Mouse (Mus musculus) urinary bladder, postnatal 14 days (tissue): Measurements from ENCODE around the gene Eif2b3.

Experiments
- DNase-seq: peaks from one replicate; pipeline ENCODE4 v3.0.0; 2021; ENCODE audit warnings: low spot score

Gene Eif2b3

DNA sequence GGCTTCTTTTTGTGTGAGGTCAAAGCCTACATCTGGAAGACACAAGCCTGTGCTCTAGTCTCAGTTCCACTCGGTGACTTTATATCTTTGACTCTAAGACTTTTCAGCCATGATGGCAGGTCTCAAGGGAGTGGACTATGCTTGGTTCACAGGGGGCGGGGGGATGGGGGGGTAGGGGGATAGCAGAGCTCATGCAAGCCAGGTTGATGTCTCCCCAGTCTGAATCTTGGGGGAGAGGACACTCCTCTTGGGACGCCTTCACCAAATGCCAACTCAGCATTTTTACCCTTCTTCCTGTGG is 105.0 kb downstream of the Eif2b3 start:
- DNase-seq, result no peak

DNA sequence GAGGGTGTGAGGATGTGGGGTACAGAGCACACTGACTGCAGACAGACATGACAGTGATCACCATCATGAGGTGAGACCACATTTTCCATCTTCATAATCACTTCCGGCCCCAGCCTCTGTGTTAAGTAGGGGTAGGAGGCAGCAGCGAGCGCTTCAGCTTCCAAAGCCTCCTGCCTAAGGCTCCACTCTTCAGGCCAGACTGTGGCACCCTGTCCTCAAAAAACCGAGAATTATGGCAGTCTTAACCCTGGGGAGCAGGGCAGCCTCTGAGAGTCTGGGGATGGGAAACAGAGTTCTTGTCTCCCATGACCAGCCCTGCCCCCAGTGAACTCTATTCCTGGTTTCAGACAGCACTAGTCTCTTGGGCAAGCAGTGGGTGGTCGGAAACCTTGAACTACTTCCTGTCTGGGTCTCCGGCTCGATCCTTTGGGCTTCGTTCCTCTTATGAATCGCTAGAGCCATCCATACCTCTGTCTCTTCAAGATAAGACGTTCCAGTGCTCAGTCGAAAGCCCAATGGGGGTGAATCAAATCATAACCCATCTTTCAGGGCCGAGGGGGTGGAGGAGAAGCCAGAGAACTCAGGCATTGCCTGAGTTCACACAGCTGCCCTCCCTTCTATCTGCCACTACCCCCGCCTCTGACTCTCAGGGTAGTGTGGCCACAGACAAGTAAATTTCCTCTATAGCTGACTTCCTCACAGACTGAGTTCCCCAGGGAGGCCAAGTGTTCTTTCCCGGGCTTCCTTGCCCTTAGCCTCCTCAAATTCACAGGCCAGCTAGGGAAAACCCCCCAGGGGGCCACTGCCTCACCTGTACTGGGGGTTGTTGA is 105.5 kb downstream of the Eif2b3 start:
- DNase-seq, result no peak

DNA sequence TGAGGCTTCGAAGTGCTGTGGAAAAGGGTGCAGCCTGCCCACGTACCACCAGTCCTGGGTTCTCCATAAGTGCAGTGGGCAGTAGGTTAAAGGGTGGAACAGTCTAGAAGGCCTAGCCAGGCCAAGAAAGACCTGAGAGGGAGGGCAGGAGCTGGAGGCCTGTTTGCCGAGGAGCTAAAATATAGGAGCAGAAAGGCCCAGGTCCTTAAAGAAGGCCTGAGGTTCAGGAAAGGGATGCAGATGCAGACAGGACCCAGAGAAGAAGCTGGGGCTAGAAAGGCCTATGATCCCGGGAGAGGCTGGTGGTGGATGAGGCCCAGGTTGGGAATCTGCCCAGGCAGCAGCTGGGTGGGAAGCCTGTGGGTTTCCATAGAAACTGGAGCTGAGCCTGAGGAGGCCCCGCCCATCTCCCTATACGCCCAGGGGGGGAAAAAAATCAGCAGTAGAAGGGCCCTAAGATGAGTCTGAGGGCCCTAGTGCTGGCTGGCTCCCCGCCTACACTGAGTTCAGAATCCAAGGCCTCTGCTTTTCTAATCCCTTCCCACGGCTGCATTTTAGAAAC is 106.2 kb downstream of the Eif2b3 start, which contains the start of gene Btbd19:
Btbd19 (minus strand) TSS at position 378 of the 562 bp plus-strand sequence.
- peak; percentile 80 for DNase-seq

DNA sequence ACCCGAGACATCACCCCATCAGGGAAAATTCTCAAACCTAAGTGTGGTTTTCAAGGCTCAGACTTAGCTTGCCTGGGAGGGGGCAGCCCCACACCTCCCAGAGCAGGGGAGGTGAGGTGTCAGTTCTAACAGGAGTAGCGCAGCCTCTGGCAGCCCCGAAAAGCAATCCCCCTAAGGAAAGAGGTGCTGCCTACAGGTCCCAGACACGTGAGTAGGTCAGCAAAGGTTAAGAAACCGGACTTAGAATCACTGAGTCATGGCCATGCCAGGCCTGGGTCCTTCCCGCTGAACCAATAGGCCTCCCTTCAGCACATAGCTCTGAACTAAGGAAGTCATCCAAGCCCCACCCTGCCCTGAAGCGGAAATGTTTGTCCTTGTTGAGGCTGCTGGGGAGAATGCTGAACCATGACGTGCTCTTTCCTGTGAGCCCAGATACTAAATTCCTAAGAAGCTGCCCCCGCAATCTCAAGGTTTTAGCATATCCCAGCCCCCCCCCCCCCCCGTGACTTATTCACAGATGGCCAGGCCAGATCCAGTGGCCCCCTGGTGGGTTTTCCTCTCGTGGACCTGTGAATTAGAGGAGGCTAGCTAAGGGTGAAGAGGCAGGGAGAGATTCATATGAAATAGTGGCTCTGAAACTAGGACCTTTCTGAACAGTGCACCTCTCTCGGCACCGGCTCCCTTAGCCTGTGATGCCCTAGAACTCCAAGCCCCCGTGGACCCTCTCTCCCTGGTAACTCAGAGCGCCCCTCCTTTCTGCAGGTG is 106.9 kb downstream of the Eif2b3 start:
- peak; percentile 84 for DNase-seq

DNA sequence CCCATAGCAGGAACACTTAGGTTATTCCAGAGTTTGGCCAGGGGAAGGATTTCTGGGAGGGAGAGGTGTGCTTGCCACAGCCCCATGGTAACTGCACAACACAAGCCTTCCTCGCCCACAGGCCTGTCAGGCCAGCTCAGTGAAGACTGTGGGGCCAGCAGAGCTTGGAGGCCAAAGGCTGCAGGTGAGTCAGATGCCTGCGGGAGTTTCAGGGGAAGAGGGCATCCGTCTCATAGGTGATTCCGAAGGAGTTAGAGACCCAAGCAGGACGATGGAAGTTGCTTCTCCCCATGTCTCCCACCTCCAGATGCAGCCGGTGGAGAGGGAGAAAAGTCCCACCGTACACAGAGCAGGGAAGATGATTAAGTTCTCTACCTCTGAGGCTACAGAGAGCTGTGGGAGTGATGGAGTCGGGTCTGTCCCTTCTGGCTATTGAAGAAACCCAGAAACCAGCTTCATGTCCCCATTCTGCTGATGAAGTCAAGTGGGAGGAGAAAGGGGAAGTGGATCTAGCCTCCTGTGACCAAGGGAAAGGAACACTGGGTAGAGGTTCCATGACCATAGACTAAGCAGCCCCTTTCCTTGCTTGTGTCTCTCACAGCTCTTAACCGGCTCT is 107.6 kb downstream of the Eif2b3 start, which contains the start of gene Tctex1d4:
Tctex1d4 (plus strand) TSS at position 120 of the 616 bp plus-strand sequence.
- DNase-seq, result peak; percentile 54

DNA sequence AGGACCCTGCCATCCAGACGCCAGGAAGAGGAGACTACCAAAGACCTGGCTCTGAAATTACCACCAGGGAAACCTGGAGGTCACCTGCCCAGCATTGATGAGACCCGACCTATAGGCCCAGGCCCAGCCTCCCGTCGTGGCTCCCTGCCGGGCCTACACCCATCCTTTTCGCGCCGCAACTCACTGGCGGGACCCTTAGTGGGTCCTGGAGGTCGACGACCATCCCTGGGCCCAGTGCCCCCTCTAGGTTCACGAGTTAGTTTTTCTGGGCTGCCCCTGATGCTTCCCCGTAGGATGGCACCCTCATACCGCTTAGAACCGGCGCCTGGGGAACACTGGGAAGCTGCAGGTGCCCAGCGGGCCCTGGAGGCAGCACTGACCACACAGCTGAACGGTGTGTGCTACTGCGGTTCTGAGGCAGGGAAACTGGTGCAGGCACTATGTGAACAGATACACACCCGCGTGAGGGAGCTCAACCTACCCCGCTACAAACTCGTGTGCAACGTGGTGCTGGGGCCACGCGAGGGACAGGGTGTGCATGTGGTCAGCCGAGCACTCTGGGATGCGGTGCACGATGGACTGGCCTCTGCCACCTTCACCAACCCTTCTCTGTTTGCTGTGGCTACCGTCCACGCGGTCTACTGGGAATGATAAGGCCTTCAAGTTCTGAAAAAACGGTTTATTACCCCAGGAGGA is 108.9 kb downstream of the Eif2b3 start:
- no peak for DNase-seq

DNA sequence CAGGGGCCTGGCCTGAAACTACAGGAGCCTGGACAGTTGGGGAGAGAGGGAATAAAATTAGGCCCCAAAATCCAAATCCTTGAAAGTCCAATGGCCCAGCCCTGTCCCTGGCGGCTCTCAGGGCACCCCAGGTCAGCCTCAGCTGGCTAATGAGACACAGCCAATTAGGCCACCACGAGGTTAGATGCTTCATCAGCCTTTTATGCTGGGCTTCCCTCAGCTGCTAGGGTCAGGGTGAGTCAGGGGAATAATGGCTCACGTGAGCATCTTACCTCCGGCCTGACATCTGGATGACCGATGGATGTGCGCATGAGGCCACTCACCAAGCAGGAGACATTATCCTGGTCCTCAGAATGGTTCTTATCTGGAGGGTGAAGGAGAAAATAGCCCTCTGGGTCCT is 111.6 kb downstream of the Eif2b3 start:
- no peak for DNase-seq

DNA sequence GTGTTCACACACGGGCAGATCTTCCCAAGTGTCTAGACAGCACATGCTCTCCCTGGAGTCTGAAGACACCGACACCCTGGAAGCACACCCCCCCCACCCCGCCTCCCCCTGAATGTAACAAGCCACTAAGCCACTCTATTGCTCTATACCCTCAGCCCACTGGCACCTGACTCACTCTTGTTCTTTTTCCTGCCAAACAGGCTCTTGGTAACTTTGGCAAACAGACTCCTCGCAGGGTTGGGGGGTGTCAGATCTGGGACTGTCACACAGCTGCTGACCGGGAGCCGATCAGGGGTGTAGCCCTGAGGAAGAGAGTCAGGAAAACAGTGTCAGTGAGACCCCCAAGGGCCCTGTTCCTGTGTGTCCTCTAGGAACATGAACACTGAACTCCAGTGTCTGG is 112.0 kb downstream of the Eif2b3 start:
- DNase-seq, result no peak

DNA sequence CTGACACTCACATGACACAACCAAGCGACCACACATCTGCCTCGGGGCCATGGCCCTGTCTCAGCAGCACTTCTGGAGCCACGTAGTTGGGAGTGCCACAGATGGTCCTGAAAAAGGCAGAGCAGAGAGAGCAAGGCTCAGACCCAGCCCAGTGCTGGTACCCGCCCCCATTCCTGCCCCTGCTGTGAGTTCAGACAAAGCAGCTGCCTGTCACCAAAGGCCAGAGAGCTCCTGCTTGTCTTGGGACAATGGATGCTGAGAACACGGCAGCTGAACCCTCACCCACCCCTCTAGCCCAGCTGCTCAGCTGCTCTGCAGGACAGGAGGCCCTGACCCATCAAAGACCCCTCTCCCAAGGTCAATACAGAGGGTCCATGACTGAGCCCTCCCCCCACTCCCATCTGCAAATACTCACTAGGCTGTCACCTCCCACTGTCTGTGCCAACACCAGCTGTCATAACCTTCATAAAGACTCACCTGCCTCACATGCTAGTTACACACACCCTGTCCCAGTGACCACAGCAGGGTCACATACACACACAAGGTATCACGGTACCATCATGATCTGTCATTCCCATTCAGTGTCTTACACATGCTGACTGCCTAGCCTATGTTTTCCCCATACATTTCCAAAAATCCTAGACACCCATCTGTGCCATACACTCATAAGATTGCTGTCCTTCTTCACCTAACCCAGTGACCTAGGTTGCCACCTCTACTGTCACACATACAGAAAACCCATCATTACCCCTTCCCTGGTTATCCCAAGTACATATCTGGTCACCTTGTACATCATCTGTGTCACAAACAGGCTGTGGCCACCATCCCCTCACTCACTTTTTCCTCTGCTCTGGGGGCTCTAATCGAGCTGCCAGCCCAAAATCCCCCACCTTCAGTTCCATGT is 112.9 kb downstream of the Eif2b3 start:
- no peak for DNase-seq

DNA sequence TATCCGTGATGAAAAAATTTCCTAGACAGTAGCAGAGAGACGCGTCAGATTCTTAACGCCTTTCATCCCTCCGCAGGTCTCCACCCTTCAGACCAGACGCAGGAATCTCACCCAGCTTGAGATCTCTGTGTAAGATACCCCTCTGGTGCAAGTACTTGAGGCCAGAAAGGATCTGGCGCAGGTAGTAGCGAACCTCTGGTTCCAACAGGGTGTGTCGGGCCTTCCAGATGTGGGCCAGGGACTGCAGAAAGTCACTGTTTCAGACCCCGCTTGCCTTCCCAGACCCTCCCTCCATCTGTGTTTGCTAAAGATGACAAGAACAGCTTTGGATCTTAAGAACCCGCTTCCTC is 113.6 kb downstream of the Eif2b3 start:
- DNase-seq, result no peak

DNA sequence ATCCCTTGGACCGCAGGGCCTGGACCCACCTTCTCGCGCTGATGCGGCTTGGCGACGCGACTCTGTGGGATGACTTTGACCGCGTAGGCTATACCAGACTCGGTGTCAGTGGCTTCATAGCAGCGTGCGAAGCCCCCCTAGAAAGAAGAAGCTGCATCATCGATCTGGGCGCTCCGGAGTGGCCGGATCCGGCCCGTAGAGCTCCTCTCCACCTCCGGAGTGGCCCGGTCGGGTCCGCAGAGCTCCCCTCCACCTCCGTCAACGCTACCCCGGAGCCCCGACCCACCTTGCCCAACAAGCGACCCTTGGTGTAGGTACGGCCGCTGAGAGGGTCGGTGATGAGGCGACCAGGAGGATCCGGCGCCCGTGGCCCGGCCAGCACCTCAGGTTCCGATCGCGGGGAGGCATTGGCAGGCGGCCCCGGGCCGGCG is 114.2 kb downstream of the Eif2b3 start:
- DNase-seq, result no peak

DNA sequence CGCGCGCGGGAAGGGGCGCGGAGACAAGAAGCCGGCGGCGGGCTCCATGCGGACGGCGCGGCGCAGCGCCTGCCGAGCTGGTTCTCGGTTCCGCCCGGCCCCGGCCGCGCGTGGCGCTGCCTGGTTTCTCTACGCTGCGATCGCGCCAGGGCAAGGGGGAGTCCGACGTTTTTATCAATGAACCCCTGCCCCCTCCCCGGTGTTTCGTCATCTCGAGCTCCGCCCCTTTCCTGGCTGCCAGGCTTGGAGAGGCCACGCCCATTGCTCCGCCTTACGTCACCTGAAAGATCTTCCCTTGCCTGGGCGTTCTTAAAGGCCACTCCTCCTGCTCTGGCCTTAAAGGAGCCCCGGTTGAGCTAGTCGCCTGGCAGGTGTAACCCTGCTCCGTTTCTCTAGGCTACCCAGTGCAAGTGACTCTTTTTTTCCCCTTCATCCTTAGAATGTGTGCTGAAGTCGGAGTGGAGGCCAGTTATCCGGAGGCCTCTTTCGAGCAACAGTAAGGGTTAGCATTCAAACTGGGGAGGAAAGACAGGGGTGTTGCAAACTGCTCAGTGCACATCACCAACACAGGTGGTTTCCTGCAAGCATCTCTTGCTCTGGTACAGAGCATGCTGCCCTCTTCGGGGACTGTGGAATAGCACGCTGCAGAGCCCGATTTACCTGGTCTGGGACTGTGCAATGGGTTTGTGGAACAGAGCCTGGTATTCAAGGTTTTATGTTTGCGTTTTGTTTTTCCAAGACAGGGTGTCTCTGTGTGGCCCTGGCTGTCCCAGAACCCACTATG is 114.8 kb downstream of the Eif2b3 start, which contains the start of gene Plk3:
Plk3 (minus strand) TSS at position 147 of the 784 bp plus-strand sequence.
- peak; percentile 98 for DNase-seq

DNA sequence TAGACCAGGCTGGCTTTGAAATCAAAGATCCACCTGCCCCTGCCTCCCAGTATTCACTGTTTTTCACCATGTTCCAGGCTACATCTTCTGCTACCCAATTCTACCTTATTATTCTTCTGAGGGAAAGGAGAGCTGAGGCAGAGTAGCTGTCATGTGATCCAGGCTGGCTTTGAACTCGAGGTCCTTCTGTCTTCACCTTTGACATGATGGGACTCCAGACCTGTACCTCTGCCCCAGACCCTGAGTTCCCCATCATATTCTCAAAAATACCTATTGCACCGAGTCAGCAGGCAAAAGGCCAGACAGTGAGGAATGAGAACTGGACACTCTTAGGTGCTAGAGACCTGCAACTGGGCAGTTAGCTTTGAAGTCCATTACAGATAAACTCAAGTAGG is 115.4 kb downstream of the Eif2b3 start:
- DNase-seq, result no peak

DNA sequence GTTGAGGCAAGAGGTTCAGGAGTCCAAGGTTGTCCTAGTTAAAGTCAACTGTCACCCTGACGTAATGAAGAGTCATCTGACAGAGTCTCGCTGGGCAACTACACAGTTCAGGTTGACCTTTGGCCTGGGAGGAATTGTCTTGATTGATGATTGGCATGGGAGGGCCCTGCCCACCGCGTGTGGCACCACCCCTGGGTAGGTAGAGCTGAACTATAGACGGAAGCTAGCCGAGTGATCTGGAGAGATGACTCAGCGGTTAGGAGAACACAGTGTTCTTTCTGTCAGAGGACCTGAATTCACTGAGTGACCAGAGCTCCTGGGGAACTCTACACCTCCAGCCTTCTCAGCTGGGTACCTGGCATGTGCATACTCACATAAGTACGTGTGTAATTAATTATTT is 116.8 kb downstream of the Eif2b3 start:
- peak; percentile 68 for DNase-seq
